Mouse (Mus musculus) cerebellum, adult 9-10 months (tissue): ENCODE measurements around the gene Pnrc1.
A peak's percentile ranks its signal among the peaks of the same experiment; 100 is the strongest.

Source experiments
- DNase-seq: peaks from one replicate; pipeline ENCODE4 v3.0.0; 2022

Gene Pnrc1

DNA sequence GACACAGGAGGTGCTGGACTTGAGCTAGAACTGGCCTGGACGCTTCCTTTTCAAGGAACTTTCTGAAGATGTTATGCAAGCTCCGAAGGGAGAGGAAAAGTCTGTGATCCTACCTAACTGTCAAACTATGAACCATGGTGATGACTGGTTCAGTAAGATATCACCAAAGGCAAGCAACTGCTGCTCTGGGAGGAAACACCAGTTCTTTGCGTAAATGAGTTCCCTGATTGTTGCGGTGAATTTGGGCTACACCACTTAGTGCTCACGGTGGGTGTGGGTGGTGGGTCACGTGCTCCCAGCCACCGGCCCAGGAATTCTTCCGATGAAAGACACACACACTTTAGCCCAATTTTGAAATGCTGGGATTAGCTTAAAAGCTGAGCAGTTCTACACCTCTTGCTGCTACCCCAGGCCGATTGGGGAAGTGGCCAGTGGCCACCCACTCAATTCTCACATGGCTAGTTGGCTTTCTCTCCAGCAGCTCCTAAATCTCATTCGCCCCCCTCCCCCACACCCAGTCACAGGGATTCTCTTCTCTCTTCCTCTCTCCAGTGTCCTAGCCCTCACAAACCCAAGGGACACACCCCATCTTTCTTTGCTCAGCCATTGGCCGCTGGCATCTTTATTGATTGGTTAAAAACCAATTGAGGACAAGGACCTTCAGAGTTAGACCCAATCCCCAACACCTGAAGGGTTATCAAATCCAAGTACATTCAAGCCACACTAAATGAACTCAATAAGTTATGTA, 24.8 kb downstream of the Pnrc1 start:
- DNase-seq = no peak

DNA sequence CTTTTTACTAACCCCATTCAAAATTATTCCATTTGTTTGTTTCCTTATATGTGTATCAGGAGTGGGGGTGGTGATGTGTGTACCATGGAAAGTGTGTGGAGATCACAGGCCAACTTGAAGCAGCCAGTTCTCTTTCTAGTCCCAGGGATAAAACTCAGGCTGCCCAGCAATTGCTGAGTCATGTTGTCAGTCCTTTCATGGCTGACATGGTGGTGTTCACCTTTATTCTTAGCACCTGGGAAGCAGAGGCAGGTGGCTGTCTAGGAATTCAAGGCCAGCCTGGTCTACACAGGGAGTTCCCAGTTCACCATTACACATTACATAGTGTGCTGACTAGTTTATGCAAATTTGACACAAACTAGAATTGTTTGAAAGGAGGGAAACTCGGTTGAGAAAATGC, 27.1 kb downstream of the Pnrc1 start:
- DNase-seq = no peak

DNA sequence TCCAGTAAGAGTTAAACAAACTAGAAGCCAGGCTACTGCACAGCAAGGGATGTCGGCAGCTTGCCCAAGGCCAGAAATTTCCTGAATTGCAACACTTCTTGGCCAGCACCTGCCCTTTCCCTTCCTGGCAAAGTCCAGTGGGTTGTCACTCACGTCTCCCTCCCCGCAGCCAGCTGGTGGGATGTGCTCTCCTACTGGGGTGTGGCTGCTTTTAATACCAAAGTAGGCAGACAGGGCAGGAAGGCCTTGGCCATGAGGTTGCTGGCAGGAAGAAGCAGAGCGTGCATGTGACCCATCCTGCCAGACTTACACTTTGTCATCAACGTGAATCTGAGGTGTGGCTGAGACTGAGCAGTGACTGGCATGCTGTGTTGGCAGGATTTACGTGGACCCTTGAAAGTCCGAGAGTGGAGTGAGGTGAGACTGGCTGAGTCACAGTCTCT, 28.6 kb downstream of the Pnrc1 start:
- peak; percentile 82 for DNase-seq

DNA sequence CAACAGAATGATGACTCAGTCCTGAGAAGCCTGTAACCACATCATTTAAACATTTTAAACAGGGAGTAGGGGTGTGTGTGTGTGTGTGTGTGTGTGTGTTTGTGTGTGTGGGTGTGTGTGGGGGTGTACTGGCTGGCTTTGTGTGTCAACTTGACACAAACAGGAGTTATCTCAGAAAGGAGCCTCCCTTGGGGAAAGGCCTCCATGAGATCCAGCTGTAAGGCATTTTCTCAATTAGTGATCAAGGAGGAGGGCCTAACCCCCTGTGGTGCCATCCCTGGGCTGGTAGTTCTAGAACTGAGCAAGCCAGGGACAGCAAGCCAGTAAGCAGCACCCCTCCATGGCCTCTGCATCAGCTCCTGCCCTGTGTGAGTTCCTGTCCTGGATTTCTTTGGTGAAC, 29.7 kb downstream of the Pnrc1 start:
- DNase-seq = no peak

DNA sequence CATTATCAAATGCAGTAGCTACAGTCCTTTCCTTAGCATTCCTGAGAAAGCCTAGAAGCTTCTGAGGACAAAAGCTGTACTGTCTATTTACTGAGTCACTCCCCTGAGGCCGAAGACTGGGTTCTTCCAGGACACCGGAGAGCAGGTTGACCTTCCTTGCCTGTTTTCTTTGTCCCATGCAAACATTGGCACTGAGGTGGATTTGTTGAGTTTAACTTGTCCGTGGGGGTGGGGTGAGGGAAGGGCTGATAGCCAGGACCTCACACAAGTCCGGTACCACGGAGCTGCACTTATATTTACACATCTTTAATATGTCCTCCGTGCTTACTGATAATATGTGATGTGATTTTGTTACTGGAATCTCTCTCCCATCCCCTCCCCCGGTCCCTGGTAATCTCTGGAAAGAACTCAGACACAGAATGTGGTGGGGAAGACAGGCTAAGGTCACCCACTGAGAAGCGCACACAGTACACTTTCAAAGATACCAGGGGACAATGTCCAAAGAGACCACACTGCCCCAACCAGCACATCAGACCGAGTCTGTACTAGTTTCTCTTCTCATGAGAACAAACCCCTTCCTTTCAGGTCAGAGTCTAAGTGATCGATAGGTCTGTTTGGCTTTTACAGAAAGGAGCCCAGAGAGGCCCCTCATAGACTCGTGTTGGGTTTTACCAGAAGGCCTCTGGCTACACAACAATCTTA, 32.5 kb downstream of the Pnrc1 start:
- no peak for DNase-seq

DNA sequence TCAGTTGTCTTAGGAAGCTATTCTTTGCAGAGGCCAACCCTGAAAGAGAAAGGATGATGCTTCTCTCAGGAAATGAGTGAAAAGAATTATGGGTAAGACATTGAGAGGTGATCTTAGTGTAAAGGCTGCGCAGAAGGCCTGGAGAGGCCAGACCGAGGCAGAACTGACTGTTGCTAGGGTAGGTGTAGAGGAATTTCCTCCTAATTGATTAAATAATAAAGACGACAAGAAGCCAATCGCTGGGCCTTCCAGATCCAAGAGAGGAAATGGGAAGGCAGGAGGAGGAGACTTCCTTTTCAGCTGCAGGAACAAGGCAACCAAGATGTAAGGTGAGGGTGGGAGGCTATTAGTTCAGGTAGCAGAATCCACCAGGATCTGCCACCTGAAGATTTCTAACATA, 35.3 kb downstream of the Pnrc1 start:
- DNase-seq = no peak

DNA sequence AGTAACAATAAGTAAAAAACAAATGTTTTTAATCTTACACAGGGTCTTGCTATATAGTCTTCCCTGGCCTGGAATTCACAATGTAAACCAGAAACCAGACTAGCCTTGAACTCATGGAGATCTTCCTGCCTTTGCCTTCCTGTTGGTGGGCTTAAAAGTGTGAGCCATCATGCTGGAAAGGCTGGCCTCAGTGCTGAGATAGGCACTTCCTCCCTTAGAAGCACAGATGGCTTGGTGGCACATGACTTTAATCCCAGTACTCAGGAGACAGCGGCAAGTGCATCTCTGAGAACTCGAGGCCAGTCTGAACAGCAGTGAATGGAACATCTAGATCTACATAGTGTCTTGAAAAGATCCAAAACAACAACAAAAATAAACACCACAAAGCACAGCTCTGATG, 39.1 kb downstream of the Pnrc1 start:
- DNase-seq = no peak

DNA sequence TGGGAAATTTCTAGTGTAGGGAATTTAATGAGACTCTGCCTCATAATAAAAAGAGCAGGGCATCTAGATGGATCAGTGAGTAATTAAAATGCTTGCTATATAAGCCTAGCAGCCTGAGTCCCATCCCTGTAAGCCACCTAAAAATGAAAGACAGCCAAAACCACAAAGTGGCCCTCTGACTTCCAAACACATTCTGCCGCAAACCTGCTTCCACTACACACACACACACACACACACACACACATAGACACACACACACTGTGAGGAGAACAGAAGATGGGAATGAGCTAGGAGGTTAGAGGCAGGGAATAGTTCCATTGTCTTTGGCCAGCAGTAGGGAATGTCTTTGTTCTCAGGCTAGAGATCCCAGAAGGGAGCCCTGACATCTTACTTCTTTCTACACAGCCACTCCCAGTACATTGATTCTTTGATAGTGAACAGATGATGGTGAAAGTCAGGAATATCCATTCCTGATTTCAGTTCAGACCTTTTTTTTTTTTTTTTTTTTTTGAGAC, 40.2 kb downstream of the Pnrc1 start:
- no peak for DNase-seq

DNA sequence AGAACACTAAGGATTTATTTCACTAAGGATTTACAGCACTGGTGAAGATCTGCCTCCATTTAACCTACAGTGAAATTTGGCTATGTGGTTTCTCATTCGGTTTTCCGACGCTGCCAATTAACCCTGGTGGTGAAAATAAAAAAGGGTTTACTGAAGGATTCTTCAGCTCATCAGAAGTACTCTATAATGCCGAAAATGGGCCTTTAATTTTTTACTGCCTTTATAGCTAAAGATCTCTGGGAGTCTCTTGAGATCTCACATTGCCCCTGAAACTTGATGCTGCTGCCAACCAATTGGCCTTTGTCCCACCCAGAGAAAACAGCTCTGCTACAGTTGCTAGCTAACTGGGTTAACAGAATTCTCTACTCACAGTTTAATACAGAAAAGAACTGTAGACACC, 41.0 kb downstream of the Pnrc1 start:
- no peak for DNase-seq

DNA sequence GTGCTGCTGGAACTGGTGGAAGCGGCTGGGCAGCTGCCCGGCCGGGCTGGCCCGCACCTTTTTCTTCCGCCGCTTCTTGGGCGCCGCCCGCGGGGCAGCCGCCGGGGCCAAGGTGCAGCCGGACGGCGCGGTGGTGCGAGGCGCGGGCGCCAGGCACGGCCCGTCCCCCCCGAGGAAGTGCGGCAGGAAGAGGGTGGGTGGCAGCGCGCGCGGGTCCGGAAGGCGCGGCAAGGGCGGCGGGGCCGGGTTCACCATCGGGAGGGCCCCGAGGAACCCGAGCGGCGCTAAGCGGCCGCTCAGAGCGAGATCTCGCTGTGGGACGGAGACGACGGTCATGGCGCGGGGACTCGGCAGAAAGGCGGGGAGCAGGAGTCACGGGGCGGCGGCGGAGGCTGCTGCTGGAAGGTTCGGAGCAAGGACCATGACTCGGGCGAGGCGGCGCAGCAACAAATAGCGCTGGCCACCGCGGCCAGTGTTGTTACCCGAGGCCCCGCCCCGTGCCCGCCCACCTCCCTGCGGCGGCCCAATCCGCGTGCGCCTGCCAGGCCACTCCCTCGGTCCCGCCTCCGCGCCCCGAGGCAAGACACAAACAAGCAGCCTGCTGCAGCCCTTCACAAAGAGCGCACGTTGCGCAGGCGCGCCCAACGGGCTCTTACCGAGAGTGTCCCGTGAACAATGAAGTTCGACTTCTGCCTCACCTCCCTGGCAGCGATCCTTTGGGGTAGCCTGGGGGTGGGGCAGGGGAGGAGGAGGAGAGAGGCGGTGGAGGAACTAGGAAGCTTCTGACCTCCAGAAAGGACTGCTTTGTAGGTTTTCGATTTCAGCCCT, 41.7 kb downstream of the Pnrc1 start:
- peak; percentile 98 for DNase-seq

DNA sequence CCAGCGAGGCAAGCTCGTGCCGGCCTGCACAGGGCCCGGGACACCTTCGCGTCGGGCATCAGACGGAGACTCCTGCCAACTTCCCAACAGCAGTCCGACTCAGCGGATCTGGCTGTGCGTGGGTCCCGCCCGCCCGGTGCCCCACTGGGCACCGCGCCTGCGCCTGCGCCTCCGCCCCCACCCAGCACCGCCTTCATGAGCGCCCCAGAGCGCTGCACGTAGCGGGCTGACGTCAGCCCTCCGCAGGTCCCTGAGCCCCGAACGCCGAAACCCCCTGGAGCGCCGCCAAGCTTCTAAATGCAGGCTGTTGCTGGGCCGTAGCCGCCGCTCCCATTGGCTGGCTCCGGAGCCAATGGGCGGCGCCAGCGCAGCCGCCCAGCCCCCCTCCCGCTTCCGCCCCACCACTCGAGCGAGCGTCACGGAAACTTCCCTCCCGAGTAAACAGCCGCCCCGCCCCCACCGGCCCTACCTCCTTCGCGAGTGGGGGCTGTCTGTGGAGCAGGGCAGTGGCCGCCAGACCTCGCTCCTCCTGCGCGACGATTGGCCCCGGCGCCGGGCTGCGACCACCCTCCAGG, 42.4 kb downstream of the Pnrc1 start:
- peak; percentile 96 for DNase-seq

DNA sequence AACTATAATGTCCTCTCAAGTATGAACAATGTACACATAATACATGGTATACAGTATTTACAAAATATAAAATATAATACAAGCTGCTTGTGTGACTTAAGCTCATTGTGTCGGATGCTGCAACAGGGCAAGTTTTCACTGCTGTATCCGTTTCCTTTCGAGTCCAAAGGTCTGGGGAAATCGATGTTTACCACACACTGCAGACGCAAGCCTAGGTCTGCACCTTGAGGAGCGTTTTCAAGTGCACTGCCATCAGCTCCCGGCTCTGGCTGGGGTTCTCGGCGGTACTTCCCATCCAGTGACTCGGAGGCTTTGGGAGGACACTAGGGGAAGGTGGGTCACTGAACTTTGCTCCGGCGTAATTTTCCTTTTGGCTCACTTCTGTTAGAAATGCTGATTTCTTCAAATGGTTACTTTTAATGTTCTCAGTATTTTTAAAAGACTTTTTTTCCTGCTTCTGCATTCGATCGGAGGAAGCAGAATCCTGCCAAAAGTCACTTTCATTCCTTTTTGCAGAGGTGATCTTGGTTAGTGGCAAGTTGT, 44.0 kb downstream of the Pnrc1 start:
- DNase-seq = no peak

DNA sequence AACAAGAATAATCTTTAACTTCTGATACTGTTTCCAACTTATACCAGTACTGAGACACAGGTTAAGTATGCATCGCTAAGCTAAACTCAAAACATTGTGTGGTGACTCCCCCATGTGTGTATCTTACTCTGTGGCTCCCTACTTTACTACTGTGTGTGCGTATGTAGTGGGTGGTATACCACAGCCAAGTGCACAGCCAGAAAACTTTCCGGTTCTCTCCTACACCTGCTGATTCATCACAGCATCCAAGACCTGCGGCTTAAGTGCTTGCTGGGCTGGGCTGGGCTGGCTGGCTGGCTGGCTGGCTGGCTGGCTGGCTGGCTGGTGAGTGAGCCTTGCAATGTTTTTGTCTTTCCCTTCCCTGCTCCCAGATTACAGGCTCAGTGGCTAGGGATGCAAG, 46.0 kb downstream of the Pnrc1 start:
- no peak for DNase-seq

DNA sequence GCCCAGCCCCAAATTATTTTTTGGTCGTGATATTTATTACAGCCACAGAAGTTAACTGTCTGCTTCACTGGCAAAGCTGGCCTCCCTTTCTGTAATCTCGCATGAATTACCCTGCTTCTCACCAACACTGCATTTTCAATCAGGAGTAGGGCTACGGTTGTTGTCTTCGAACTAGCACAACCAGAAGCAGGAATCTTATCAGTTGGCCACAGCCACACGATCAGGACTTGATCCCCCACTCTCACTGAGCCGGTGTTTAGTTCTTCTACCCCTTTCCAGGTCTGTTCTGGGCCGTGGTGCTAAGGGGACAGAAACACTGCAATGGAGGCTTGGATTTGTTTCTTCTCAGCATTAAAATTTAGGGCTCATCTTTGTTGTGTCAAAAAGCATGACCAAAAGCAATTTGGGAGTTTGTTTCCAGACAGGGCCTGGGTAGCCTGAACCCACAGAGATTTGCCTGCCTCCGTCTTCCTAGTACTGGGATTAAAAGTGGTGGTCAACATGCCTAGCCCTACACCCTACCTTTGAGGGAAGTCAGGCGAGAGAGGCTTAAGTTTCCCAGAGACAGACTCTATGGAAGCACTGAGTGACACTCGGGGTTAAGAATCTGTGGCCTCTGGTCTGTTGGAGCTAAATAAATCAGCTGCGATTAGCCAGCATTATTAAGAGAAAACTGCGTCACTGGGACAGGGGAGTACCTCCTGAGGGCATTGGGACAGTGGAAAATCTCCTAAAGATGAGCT, 46.8 kb downstream of the Pnrc1 start:
- DNase-seq = no peak

DNA sequence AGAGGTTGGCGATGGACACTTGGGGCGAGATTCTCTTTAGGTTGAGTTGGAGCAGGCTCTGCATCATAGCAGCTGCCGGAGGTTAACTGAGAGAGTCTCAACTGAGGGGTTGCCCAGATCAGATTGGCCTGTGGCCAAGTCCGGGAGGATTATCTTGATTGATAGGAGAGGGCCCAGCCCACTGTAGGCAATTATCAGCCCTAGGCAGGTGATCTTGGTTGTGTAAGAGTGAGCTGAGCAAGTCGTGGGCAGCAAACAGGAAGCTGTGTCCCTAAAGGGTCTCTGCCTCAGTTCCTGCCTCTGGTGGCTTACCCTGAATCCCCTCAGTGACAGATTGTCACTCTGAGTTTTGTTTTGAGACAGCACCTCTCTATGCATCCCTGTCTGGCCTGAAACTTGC, 47.4 kb downstream of the Pnrc1 start:
- no peak for DNase-seq

DNA sequence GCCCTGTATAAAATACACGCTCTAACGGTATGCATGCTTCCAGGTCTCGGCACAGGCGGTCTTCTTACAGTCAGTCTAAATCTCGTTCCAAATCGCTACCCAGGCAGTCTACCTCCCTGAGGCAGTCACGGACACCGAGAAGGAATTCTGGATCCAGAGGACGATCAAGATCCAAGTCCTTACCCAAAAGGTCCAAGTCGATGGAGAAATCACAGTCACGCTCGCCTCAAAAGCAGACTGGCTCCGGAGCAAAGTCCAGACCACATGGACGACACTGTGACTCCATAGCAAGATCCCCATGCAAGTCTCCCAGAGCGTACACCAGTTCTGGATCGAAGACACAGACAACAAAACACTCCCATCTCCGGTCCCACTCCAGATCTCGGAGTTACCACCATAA, 59.1 kb downstream of the Pnrc1 start:
- DNase-seq = no peak

DNA sequence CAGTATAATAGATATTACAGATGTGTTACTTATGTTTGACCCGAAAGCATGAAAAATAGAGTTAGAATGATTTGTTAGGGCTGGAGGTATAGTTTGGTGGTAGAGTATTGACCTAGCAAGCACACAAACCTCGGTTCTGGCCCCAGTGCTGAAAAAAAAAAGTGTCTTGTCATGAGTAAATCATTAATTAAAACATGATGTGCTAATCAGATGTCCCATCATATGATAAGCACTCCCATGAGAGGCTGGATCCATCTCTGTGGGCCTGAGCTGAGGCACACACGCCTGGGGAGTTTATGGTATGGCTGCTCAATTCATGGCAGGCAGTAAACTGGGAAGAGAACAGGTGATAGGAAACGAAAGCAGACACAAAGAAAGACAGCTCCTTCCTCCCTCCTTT, 60.3 kb downstream of the Pnrc1 start:
- DNase-seq = no peak

DNA sequence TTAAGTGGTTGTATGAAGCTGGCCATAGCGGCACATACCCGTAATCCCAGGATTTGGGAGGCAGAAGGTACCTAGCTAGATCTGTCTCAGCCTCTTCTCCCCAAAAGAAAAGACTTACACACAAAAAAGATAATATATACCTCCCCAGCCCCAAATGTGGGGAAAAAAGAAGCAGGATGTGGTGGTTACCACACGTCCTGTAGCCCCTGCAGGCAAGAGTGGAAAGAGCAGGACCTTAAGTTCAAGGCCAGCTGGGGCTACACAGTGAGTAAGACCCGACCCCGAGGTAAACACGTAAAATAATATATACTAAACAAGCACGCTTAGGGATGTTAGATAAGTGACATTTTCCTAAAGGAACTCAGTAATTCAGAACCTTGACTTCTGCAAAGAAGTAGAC, 62.8 kb downstream of the Pnrc1 start:
- no peak for DNase-seq

DNA sequence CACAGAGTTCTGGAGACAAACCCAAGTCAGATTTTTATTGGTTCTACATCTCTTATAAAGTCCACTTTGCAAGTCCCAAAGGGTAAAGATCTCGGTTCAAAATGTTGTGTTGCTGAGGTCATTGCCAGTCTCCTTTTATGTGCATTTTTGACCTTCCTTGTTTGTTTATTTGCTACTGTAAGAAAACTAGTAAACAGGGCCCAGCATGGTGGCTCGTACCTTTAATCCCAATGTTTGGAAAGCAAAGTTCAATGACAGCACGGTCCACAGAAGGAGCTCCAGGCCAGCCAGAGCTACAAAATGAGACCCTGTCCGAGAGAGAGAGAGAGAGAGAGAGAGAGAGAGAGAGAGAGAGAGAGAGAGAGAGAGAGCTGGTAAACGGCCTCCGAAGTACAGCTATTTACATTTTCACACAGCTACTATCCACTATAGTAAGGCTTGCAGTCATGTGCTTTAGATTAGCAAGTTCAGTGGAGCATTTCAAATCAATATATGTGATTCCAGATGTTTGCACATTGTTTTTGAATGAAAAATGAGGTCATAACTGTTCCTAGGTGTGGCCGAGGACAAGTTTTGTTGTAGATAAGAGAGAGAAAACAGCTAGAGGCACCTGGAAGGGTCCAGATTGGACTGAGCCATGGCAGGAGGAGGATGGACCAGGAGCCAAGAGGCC, 65.8 kb downstream of the Pnrc1 start:
- DNase-seq = no peak

DNA sequence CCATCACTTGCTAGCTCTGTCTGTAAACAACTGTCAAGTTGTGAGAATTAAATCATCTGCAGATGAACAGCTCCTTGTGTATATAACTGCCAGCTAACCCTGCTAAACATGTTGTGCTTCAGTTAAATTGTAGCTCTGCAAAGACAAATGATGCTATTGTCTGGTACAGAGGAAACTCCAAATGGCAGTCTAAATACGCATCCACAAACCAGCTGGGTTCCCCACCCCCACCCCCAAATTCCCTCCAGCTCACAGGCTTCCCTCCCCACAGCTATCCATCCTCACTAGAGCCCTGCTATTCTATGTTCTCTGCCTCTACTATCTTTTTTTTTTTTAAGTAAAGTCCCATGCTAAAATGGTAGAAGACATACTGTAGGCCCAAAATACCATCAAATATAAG, 68.1 kb downstream of the Pnrc1 start:
- DNase-seq = no peak
